Mouse (Mus musculus) spleen, postnatal 14 days (tissue): ENCODE measurements around the gene Ndufs4.

Source experiments
- DNase-seq, 2 experiments: peaks; one replicate each; pipeline ENCODE4 v3.0.0; 2021 to 2022; ENCODE audit warnings: low spot score in 2 of 2

Ndufs4 gene

GRCm38 (mm10) chr13:114388211-114388965 is at the start of gene Ndufs4:
Ndufs4 (minus strand) TSS chr13:114388258.
- DNase-seq: no peak

- DNase-seq: no peak
Observed at GRCm38 (mm10) chr13:114432491-114432890, 44.4 kb upstream of the Ndufs4 start.

- DNase-seq: no peak
Observed at GRCm38 (mm10) chr13:114425230-114425629, 37.2 kb upstream of the Ndufs4 start.

GRCm38 (mm10) chr13:114420235-114420634 is 32.2 kb upstream of the Ndufs4 start:
- no peak for DNase-seq

GRCm38 (mm10) chr13:114419364-114419763 is 31.3 kb upstream of the Ndufs4 start:
- DNase-seq: no peak

GRCm38 (mm10) chr13:114412326-114412725 is 24.3 kb upstream of the Ndufs4 start:
- DNase-seq: no peak

- no peak for DNase-seq
Observed at GRCm38 (mm10) chr13:114406866-114407265, 18.8 kb upstream of the Ndufs4 start.

GRCm38 (mm10) chr13:114406424-114406823 is 18.4 kb upstream of the Ndufs4 start:
- DNase-seq: no peak

GRCm38 (mm10) chr13:114405100-114405715 is 17.1 kb upstream of the Ndufs4 start:
- DNase-seq: no peak

- DNase-seq: no peak
Observed at GRCm38 (mm10) chr13:114398906-114399305, 10.8 kb upstream of the Ndufs4 start.

- no peak for DNase-seq
Observed at GRCm38 (mm10) chr13:114397281-114397680, 9.2 kb upstream of the Ndufs4 start.

- no peak for DNase-seq
Observed at GRCm38 (mm10) chr13:114396863-114397262, 8.8 kb upstream of the Ndufs4 start.

- no peak for DNase-seq
Observed at GRCm38 (mm10) chr13:114394784-114395183, 6.7 kb upstream of the Ndufs4 start.

- DNase-seq: no peak
Observed at GRCm38 (mm10) chr13:114392501-114392900, 4.4 kb upstream of the Ndufs4 start.

- peak; percentile 82 to 86 for DNase-seq
Observed at GRCm38 (mm10) chr13:114387521-114388171, 412 bp downstream of the Ndufs4 start.

- no peak for DNase-seq
Observed at GRCm38 (mm10) chr13:114387074-114387487, 977 bp downstream of the Ndufs4 start.

- DNase-seq: no peak
Observed at GRCm38 (mm10) chr13:114376511-114376910, 11.5 kb downstream of the Ndufs4 start.

GRCm38 (mm10) chr13:114362086-114362485 is 26.0 kb downstream of the Ndufs4 start:
- no peak for DNase-seq

- DNase-seq: no peak
Observed at GRCm38 (mm10) chr13:114351321-114351946, 36.6 kb downstream of the Ndufs4 start.

GRCm38 (mm10) chr13:114344979-114345712 is 42.9 kb downstream of the Ndufs4 start:
- no peak for DNase-seq

GRCm38 (mm10) chr13:114344220-114344973 is 43.7 kb downstream of the Ndufs4 start:
- no peak for DNase-seq
